Mouse (Mus musculus) embryonic facial prominence, embryonic 10.5 days (tissue): ENCODE results near the gene Tns1. TPM values are rescaled to one million over a fixed set of nuclear protein-coding genes. Genes with fewer than 3 reads are reported as not detected.

ENCODE experiments used
- DNase-seq: peaks from one replicate; pipeline ENCODE4 v3.0.0-alpha.2; 2017; ENCODE audit warnings: low spot score
- H3K27ac ChIP-seq: fragments of 300-500 bp; sonication (generic); replicated peaks from 2 replicates; pipeline ENCODE4 v1.5.1; 2016; ENCODE audit warnings: mild to moderate bottlenecking
- H3K27me3 ChIP-seq: fragments of 300-500 bp; sonication (generic); replicated peaks from 2 replicates; pipeline ENCODE4 v1.6.1; 2016; ENCODE audit warnings: low read depth, mild to moderate bottlenecking; ENCODE audit not compliant: poor library complexity, severe bottlenecking
- H3K36me3 ChIP-seq: fragments of 300-500 bp; sonication (generic); replicated peaks from 2 replicates; pipeline ENCODE4 v1.6.1; 2016; ENCODE audit warnings: mild to moderate bottlenecking, moderate library complexity
- H3K4me1 ChIP-seq: fragments of 300-500 bp; sonication (generic); 2 replicates; pipeline ENCODE4 v1.6.1; 2016
- H3K4me3 ChIP-seq: fragments of 300-500 bp; sonication (generic); 2 replicates; pipeline ENCODE4 v1.5.1; 2016; ENCODE audit warnings: mild to moderate bottlenecking, moderate library complexity
- H3K9me3 ChIP-seq: fragments of 300-500 bp; sonication (generic); 2 replicates; pipeline ENCODE4 v1.6.1; 2016; ENCODE audit warnings: mild to moderate bottlenecking
- WGBS: fragments of 180-500 bp; shearing (Covaris S2); methylation state at CpG from one replicate; pipeline ENCODE4 v1.1.7; 2016; 5-methylcytosine and 5-hydroxymethylcytosine counted together
- polyA plus RNA-seq: library from polyadenylated mRNA; unstranded; fragments of >200 nt; fragmentation: Nextera tagmentation; extraction: Ambion mirVana; gene quantifications from 2 replicates; pipeline ENCODE4 v1.2.1, GENCODE M21; 2016

Gene Tns1
- polyA plus RNA-seq, 1 experiment from 2014 or later, result 27.4 TPM

DNA sequence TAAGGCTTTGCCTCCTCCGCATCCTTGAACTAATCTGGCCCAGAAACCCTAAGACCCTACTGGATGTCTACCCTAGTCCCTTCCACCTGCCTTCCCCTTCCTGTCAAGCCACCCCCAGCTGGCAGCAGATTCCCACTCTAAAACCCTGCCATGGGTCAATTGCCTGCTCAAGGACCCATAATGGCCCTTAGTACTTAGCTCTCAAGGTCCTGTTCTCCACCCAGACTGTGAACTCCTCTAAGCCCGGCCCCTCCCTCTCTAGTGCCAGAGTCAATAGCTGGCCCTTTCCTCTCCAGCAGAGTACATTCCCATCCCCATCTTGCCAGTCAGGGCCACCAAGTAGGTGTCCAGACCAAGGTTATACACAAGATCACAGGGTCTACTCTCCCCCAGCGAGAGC, 115.3 kb downstream of the Tns1 start:
- Histone ChIP-seq H3K27me3 (no peaks in the 10 kb centered on the region), H3K4me3 (no peak overlapping the region), H3K4me1 (peaks cover 37% of the 10 kb centered on the region), H3K27ac (peak overlapping the region; percentile 59; the same call in 1 of the 2 replicates), H3K36me3 (peaks cover 29% of the 10 kb centered on the region), H3K9me3 (0 out of 2 replicates have a peak, but pooled peaks cover 8% of the 10 kb centered on the region)
- 86% methylated on average over 3 of the region's 3 CpGs for WGBS
- DNase-seq, result no peak

DNA sequence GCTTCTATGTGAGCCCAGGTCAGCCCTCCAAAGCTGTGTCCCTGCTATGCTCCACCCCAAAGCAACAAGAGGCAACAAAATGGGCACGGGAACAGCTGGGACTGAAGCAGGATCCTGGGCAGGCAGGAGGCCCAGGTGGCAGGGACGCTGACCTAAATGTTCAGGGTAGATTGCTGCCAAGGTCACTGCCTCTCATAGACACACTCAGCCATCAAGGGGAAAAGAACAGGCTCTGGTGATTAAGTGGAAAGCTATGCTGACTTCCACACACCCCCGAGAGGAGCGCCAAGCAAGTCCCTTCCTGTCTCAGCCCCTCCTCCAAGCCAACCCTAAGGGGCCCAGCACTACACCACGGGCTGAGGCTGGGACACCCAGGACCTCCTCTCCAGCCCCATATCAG, 115.8 kb downstream of the Tns1 start:
- WGBS, result 61% methylated on average over 5 of the region's 5 CpGs
- H3K4me1 ChIP-seq, result peaks cover 37% of the 10 kb centered on the region
- H3K4me3 ChIP-seq, result no peak overlapping the region
- H3K27me3 ChIP-seq, result no peaks in the 10 kb centered on the region
- peaks cover 24% of the 10 kb centered on the region for H3K36me3 ChIP-seq
- no peak for DNase-seq
- H3K9me3 ChIP-seq, result 0 out of 2 replicates have a peak, but pooled peaks cover 8% of the 10 kb centered on the region
- peak overlapping the region; percentile 59 for H3K27ac ChIP-seq

DNA sequence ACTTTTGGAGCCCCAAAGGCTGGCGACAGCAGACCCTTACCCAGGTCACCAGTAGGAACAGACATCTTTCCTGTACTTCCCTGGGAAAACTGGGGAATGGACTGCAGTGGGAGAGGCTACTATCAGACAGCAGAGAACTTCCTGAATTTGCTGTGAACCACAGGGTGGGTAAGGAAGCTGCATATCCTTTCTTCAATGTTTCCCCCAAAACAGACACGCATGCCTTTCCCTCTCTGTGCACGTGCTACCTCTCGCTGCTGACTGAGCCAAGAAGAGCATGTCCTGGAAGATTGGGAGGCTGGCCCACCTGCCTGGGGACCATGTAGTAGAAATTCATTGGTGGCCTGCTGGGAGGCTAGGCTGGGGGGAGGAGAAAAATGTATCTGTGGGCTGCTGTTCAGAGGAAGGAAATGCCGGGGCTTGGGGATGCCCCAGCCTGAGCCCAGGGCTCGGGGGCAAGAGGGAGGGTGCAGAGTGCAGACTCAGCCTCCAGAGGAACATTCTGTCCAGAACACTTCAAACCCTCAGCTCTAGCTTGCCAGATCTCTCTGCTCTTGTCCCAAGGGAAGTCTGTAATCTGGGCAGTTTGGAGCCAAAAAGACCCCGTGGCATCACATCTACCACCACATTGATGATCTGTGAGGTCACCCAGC, 116.7 kb downstream of the Tns1 start:
- no peaks in the 10 kb centered on the region for H3K27me3 ChIP-seq
- no peak overlapping the region for H3K4me3 ChIP-seq
- 0 out of 2 replicates have a peak, but pooled peaks cover 8% of the 10 kb centered on the region for H3K9me3 ChIP-seq
- DNase-seq, result no peak
- peaks cover 46% of the 10 kb centered on the region for H3K4me1 ChIP-seq
- WGBS, result 53% methylated on average over 7 of the region's 7 CpGs
- H3K27ac ChIP-seq, result peak overlapping the region; percentile 59; the same call in 1 of the 2 replicates
- H3K36me3 ChIP-seq, result peaks cover 21% of the 10 kb centered on the region

DNA sequence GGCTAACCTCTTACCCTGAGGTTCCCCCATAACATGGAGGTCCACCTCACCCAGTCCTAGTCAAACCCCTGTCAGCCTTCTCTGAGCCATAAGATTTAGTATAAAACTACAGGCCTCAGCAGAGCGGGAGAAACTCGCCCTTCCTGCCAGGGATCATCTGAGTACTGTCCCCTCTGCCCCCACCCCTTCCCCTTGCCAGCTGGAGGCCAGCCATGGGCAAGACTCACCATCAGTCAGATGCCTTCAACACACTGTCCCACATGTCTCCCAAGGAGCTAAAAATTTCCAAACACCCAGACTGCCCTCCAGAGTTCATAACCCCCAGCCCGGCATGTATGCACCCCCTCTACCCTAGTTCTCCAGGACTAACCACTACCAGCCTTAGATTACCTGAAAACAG, 119.2 kb downstream of the Tns1 start:
- 83% methylated on average over 3 of the region's 3 CpGs for WGBS
- no peak for DNase-seq
- H3K36me3 ChIP-seq, result peaks cover 3% of the 10 kb centered on the region
- H3K4me1 ChIP-seq, result peaks cover 71% of the 10 kb centered on the region
- H3K9me3 ChIP-seq, result no peaks in the 10 kb centered on the region
- no peak overlapping the region for H3K27ac ChIP-seq
- no peak overlapping the region for H3K4me3 ChIP-seq
- no peaks in the 10 kb centered on the region for H3K27me3 ChIP-seq

DNA sequence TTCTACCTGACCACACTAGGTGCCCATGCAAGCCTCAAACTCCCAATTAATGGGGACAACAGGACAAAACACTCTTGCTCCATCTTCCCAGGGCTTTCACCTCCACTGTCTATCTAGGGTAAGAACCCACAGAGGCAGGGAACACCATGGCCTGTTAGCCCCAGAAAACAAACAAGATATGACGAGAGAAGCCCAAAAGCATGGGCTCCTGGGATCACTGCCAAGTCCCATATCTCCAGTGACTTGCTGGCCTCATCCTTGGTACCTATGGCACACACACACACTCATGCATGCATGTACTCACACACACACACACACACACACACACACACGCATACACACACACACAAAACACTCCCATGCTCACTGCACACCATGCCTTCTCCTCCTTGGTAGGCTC, 120.5 kb downstream of the Tns1 start:
- 88% methylated on average over 2 of the region's 2 CpGs for WGBS
- no peak overlapping the region for H3K4me3 ChIP-seq
- no peaks in the 10 kb centered on the region for H3K27me3 ChIP-seq
- no peak overlapping the region for H3K27ac ChIP-seq
- H3K4me1 ChIP-seq, result peaks cover 71% of the 10 kb centered on the region
- no peaks in the 10 kb centered on the region for H3K9me3 ChIP-seq
- no peak for DNase-seq
- peaks cover 3% of the 10 kb centered on the region for H3K36me3 ChIP-seq

DNA sequence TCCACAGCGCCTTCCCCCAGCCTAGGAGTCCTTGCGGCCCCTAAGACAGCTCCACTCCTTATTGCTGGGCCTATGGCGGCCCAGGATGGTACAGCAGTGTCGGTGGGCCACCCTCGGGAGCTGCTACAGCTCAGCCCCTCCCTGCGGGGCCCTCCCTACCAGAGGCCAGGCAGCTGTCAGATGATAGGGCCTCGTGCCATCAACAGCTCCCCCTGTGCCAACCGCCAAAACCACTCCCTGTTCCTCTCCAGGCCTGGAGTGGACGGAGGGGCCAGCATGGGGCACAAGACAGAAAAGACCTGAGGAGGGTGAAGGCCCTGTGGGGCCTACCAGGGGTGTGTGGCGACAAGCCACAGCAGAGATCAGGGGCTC, 122.8 kb downstream of the Tns1 start:
- no peaks in the 10 kb centered on the region for H3K9me3 ChIP-seq
- peaks cover 16% of the 10 kb centered on the region for H3K36me3 ChIP-seq
- H3K4me1 ChIP-seq, result peaks cover 56% of the 10 kb centered on the region
- H3K27me3 ChIP-seq, result no peaks in the 10 kb centered on the region
- no peak overlapping the region for H3K4me3 ChIP-seq
- WGBS, result 64% methylated on average over 10 of the region's 10 CpGs
- DNase-seq, result no peak
- peak overlapping the region; percentile 78 for H3K27ac ChIP-seq

DNA sequence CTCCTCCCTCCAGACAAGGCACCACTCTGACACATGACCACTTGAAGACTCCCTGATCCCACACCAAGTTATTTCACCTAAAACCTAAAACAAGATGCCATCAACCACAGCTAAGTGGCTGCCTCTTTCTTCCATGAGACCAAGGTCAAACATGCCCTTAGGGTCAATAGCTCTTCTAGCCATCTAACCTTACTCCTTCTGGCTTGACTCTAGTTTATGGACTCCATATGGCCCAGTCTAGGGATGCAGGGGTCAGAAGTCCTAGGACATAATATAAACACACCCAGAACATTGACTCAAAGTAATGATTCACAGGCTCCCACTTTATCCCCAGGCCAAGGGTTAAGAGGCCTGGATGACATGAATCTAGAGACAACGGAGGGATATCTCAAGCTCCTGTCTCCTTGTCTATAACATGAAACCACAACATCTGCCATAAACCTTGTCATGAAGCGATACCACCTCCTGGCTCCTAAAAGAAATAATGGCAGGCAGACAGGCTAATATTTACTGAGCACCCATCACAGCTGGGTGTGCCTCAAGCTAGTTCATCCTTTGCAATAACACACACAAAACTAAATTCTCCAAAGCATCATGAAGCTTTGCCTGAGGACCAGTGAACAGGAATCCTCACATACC, 123.3 kb downstream of the Tns1 start:
- Histone ChIP-seq H3K27me3 (no peaks in the 10 kb centered on the region), H3K36me3 (peaks cover 20% of the 10 kb centered on the region), H3K4me3 (no peak overlapping the region), H3K27ac (peak overlapping the region; percentile 83), H3K4me1 (peaks cover 55% of the 10 kb centered on the region), H3K9me3 (no peaks in the 10 kb centered on the region)
- 54% methylated on average over 2 of the region's 2 CpGs for WGBS
- no peak for DNase-seq

DNA sequence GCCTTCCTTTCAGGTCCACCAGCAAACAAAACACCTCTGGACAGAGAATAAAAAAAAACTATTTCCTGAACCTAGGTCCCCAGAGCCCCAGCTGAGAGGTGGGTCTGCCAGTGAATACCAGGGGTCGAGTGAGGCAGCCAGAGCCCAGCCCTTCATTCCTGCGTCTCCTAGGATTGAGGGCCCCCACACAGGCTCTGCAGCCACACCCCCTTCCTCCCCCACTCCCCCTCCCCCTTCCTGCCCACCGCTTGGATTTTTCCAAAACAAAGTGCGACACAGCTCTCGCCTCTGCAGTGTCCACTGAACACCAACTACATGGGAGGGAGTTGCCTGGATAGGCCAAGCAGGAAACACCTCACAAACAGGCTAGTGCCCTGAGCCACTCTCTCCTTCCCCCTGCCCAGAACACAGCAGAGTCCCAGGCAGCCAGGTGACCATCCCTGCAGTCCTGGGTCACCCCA, 124.0 kb downstream of the Tns1 start:
- Histone ChIP-seq H3K4me1 (peaks cover 58% of the 10 kb centered on the region), H3K27ac (peak overlapping the region; percentile 83), H3K4me3 (0 out of 2 replicates have a peak overlapping the region, but pooled peaks have one; percentile 21), H3K36me3 (peaks cover 27% of the 10 kb centered on the region), H3K27me3 (no peaks in the 10 kb centered on the region), H3K9me3 (no peaks in the 10 kb centered on the region)
- WGBS, result 4% methylated on average over 5 of the region's 5 CpGs
- DNase-seq, result peak; percentile 78

DNA sequence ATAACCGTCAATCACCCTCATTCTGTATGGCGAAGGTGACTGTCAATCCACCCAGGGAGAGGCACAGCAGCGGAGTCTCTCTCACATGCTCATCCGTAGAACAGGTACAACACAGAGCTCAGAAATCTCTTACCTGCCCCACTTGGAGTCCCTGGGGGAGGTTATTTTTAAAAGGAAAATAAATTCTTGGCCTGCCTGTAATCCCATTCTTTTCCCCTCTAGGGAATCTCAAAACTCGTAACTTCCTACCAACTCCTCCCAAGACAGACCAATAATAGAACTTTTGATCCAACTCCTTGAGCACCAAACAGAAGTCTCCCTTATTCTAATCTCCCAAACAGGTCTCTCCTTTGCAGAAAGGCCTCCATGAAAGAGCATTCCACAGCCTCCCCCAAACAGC, 124.7 kb downstream of the Tns1 start:
- H3K27ac ChIP-seq, result peak overlapping the region; percentile 83
- peaks cover 32% of the 10 kb centered on the region for H3K36me3 ChIP-seq
- H3K27me3 ChIP-seq, result no peaks in the 10 kb centered on the region
- WGBS, result 66% methylated on average over 5 of the region's 5 CpGs
- no peaks in the 10 kb centered on the region for H3K9me3 ChIP-seq
- DNase-seq, result no peak
- peaks cover 59% of the 10 kb centered on the region for H3K4me1 ChIP-seq
- no peak overlapping the region for H3K4me3 ChIP-seq

DNA sequence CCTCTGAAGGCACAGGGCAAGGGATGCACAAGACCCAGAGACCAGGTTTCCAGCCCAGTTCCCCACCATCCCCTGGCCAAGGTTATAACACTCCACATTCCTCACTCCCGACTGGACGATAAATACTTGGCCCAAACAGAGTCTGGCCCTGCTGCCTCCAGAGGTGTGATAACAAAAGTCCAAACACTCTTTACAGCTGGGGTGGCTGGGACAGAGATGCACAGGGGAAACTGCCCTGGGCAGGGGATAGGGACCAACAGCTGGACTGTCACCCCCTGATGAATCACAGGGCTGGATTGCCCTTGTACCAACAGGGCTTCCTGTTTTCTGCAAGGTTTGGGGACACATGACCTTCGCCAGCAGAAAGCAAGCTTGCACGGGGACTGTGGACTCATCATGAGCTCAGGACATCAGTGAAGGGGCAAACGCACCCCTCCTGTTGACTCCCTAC, 125.3 kb downstream of the Tns1 start:
- no peaks in the 10 kb centered on the region for H3K27me3 ChIP-seq
- no peaks in the 10 kb centered on the region for H3K9me3 ChIP-seq
- peaks cover 64% of the 10 kb centered on the region for H3K4me1 ChIP-seq
- WGBS, result 62% methylated on average over 5 of the region's 5 CpGs
- peaks cover 37% of the 10 kb centered on the region for H3K36me3 ChIP-seq
- peak overlapping the region; percentile 83 for H3K27ac ChIP-seq
- no peak for DNase-seq
- H3K4me3 ChIP-seq, result no peak overlapping the region

DNA sequence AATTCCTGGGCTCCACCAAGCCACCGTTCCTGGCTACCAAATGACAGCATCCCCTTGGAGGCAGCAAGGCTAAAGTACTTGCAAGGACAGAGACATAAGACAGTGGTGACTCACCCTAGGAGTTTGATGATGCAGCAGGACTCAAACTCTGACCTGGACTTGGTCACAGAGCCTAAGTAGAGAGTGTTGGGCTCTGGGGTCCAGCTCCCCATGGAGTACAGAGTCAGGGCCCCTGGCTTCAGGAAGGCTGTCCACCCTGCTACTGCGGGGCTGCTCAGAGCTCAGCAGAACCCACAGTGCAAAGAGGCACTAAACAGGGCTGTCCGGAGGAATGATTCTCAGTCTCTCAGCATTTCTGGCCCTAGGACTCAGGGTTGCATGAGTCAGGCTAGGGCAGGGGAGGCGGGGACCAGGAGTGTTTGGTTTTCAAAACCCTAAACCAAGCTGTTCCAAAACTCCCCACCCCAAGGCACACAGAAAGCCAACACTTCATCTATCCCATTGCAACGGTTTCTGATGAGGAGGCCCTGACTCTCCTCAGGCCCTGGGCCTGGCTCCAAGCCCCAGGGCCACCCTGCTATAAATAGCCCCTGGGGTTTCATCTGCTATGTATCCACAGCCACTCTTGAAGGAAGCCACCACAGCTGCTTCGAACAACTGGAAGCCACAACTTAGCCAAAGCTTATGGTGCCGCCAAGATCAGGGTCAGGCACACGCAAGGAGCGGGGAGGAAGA, 126.0 kb downstream of the Tns1 start:
- H3K4me1 ChIP-seq, result peaks cover 63% of the 10 kb centered on the region
- H3K9me3 ChIP-seq, result no peaks in the 10 kb centered on the region
- WGBS, result 61% methylated on average over 9 of the region's 9 CpGs
- H3K4me3 ChIP-seq, result no peak overlapping the region
- DNase-seq, result no peak
- peak overlapping the region; percentile 83 for H3K27ac ChIP-seq
- H3K36me3 ChIP-seq, result peaks cover 43% of the 10 kb centered on the region
- no peaks in the 10 kb centered on the region for H3K27me3 ChIP-seq

DNA sequence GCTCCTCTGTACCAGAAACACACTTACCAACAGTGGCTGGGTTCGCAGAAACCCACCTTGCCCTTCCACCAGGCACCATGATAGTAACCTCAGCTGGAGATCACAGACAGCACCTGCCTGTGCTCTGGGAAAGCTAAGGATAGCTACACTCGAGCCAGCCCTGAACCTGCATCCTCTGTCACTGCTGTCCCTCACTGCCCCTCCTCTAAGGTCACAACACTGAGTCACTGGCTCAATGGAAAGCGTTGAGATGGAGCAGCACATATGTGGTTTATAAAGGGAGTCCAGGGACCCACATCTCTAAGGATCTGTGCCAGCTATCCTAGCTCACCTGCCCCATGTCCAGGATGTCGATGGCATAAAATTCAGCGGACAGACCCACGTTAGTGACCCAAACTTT, 126.9 kb downstream of the Tns1 start:
- H3K27ac ChIP-seq, result no peak overlapping the region

More for the DNA sequence above, 126.9 kb downstream of the Tns1 start:
- H3K9me3 ChIP-seq, result no peaks in the 10 kb centered on the region
- 90% methylated on average over 6 of the region's 6 CpGs for WGBS
- H3K36me3 ChIP-seq, result peaks cover 52% of the 10 kb centered on the region
- no peak overlapping the region for H3K4me3 ChIP-seq
- H3K4me1 ChIP-seq, result peaks cover 56% of the 10 kb centered on the region
- no peaks in the 10 kb centered on the region for H3K27me3 ChIP-seq
- no peak for DNase-seq
